Mouse (Mus musculus) left cerebral cortex, postnatal 25 days (tissue): ENCODE results near the gene Notch1. TPM values are rescaled to one million over a fixed set of nuclear protein-coding genes. Genes with fewer than 3 reads are reported as not detected.

Experiments used
- DNase-seq, 2 experiments: peaks; one replicate each; pipeline ENCODE4 v3.0.0; 2022; ENCODE audit warnings: low spot score in 2 of 2, mixed read lengths in 1 of 2
- intact Hi-C: fragments of 180-260 bp; cut with DNase I; formaldehyde crosslinking; loops from one replicate; pipeline ENCODE4 v1.15.1; 2025
- total RNA-seq, 2 experiments: library from RNA; stranded (reverse); gene quantifications; 2 replicates each; pipeline ENCODE4 v1.2.3; 2021

The Notch1 gene
- total RNA-seq, 2 experiments from 2014 or later = 17.4 to 28.9 TPM

DNA sequence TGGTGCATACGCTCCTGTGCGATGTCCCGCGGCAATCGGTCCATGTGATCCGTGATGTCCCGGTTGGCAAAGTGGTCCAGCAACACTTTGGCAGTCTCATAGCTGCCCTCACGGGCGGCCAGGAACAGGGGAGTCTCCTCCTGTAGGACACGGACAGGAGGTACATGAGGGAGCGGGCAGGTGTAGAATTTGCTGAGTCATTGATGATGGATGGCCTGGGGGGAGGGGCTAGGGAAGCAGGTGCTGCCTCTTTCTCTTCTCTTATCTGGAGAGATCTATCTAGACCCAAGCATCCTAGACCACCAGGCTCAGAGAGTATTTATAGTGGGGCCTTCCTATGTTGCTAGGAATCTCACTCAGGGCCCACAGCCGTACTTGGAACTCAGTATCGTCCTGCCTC is 55.6 kb downstream of the Notch1 start:
- intact Hi-C loops = no loop called here
- DNase-seq = no peak

DNA sequence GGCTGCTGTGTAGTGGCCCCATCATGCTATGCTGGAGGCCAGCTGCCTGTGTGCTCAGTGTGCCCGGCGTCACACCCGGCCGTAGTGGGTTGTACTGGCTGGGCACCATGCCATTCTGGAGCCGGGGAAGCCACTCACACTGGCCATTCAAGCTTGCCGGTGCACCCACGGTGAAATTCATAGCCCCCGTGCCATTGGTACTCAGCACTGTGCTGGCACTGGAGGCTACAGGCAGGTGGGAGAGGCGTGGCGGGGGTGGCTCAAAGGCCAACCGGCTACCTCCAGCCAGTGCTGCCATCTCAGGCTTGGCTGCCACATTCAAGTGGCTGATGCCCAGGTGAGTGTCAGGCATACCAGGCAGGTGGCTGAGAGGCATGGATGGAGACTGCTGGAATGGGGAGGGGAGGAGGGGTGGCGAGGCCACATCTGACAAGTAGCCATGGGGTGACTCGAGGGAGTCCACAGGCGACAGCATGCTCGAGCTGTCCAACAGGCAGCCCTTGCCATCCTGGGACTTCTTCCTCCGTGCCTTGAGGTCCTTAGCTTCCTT is 56.3 kb downstream of the Notch1 start:
- DNase-seq = no peak
- intact Hi-C loops = no loop called here

DNA sequence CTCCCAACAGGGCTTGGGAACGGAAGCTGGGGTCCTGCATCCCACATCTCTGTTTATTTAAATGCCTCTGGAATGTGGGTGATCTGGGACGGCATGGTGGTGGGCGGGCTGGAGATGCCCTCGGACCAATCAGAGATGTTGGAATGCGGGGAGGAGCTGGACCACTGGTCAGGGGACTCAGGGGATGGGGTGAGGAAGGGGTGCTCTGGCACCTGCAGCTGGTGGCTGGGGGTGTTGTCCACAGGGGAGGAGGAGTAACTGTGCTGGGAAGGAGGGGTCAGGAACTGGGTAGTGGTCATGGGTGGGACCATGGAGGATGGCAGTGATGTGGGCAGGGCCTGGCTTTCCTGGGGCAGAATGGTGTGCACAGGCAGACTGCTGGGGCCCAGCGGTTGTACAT is 57.0 kb downstream of the Notch1 start:
- intact Hi-C loops = no loop called here

DNA sequence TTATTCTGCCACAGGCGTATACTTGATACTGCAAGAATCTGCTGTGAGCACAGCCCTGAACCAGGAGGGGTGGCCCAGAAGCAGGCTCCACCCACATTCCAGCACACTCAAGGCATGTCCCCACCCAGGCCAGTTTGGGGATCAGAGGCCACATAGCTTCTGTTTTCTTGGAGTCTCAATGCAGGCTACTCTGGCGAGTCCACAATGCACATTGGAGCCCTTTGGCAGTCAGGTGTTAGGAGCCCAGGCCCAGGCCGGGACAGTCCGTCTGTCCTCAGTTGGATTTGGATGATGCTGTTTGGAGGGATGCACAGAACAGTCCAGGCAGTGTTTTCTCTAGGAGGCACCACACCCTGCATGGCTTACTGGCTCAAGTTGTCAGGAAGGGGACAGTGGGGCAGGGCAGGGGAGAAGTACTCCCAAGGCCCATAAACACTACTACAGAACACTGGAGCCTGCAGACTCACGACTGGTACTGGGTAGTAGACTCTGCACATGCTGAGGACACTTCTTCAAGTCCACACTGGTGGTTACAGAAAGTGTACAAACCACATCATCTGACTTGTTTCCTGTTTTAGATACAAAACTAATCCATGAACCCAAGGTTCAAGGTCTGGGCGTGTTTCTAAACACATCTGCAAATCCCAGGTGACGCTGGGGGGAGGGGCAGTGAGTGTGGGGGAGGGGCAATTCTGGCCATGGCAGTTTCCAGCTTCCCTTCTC is 57.9 kb downstream of the Notch1 start:
- DNase-seq = no peak
- intact Hi-C loops = no loop called here

More for the DNA sequence above, 57.0 kb downstream of the Notch1 start:
- DNase-seq = no peak

DNA sequence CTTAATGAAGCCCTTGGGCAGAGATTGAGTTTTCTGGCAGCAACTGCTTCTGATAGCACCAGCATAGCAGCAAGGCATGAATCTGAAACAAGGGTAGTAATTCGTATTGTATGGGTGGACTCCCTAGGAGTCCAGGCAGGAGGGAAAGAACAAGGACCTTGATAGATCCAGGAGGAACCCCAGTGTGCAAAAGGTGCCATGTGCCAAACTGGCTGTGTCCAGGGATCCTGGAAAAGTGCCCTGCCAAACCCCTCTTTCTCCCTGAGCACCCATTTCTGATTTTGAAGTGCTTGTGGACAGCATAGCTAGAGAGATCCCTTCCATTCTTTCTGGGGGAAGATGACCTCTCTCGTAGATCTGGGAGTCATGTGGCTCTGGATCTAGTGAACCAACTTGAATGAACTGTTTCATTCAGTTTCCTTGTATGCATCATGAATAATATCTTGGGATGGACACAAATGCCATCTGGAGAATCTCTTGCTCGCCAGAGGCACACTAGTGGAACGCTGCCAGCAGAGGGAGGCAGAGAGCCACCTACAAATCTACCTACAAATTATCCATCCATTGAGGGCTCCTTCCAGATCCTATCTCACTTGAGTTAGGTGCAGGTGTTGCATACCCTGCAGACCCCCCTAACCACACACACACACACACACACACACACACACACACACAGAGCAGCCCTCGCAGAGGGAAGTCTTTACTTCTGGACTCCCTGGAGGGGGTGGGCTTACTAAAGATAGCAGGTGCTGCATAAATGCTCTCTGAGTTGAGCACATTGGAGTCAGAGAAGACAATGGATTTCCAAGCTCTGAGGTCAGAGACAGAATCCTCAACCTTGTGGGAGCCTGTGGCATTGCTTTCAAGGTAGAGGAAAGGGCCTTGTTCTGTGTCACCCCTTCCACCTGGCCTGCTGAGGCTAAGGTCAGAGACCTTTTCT is 67.1 kb downstream of the Notch1 start:
- peak; percentile 85 for DNase-seq
- intact Hi-C loops = loop anchor here (1.0 to 10.0 kb wide), 4 partner anchors 112 to 465 kb away; partner anchors contain the start of genes Fam69b, Med22, Rpl7a and Surf1

DNA sequence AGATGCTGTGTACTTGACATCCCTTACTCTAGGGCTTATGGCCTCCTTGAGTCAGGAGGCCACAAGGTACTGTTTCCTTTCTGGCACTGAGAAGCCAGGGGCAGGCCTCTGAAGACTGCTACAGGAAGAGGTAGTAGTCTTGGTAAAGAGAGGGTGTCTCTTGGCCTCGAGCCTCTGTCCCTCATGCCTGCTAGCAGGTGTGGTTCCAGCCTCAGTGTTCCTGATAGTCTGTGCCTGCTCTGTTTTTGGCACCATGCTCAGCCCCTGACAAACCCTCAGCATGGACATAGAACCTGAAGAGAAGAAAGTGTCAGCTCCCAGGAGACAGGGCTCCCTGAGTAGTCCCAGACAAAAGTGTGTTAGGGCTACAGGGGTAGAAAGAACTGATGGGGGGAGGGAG is 69.0 kb downstream of the Notch1 start:
- intact Hi-C loops = loop anchor here (5.0 to 10.0 kb wide), 2 partner anchors 180 to 467 kb away; partner anchors contain the start of genes Fam69b, Med22, Rpl7a and Surf1
- no peak for DNase-seq

DNA sequence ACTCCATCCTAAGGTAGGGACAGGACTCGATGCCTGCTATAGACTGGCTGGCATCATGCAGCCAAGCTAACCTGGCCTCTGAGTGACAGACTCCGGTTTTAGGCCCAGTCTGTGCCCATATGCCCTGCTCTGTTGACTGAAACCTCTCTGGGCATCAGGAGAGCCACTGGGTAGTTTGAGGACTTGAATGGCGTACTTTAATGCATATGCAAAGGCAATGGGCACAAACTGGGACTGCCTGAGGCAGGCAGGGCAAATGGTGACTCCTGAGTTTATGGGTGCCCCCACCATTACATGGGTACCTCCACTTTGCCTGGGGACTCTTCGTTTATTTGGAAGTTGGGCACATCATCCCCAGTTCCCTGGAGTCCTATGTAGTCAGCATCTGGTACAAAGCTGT is 69.8 kb downstream of the Notch1 start:
- intact Hi-C loops = loop anchor here (5.0 to 10.0 kb wide), 2 partner anchors 181 to 468 kb away; partner anchors contain the start of genes Fam69b, Med22, Rpl7a and Surf1
- no peak for DNase-seq

DNA sequence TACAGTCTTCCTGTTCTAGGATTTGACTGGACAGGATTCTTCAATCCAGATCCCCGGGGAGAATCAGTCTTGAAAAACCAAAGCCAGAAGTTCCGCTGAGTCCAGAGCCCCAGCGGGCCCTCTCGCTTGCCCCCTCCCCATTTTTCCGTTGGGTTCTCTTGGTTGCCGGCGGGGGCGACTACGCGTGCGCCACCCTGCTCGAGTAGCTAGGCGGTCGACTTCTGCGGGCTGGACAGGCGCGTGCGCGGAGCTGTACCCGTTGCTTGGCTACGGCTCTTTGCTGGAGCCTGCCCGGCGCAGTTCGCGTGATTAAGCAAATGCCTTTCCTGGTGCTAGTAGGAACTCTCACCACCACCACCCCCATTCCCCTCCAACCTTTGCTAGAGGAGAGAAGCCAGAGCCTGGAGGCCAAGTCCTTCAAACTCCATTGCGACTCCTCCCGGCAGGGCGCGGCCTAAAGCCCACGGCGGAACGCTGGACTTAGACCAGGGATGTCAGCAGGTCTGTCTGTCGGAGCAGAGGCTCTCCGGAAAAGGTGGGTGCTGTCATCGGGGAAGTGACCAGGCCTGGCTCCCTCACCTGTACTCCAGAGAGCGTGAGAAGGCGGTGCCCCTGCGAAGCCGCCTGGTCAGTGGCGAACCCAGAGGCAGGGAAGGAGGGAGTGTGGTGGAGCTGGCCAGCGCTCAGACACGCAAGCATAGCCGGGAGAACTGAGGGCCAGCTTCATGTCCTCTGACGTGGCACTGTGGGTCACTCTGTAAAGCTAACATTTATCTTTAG is 70.6 kb downstream of the Notch1 start:
- intact Hi-C loops = loop anchor here (5.0 to 10.0 kb wide), 2 partner anchors 181 to 469 kb away; partner anchors contain the start of genes Fam69b, Med22, Rpl7a and Surf1
- DNase-seq = peak; percentile 97

DNA sequence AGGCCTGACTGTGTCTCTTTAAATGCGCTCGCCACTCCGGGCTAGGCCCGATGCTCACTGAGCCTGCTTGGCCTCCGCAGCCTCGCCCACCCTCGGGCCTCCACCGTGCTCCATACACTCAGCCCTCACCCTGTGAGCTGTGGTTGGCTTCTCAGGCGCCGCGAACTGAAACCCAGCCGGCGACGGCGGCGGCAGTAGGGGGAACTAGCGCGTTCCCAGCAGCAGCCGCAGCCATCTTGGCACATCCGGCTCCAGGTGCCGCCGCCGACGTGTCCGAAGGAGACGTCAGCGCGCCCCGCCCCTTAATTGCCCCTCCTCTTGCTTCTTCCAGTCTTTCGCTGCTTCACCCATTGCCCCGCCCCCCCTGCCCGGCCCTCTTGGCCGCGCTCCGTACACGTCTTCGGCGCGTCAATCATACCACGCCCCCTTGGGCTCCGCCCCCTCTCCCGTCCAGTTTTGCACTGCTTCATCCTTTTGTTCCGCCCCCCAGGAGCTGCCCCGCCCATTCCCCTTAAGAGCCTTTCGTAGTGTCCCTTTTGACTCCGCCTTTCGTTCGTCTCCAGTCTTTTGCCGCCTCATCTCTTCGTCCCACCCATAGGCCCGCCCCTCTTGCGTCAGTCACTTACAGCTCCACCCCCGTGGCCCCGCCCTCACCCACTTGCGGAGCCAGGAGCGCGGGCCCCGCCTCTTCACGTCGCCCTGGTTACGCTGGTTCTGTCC is 71.4 kb downstream of the Notch1 start, which contains the start of gene Sec16a:
Gene Sec16a, minus strand, starts transcription at position 271 of the 720 bp plus-strand sequence.
- DNase-seq = peak; percentile 99 to 100
- intact Hi-C loops = loop anchor here (5.0 to 10.0 kb wide), 3 partner anchors 118 to 470 kb away; partner anchors contain the start of genes Fam69b, Med22, Rpl7a and Surf1

DNA sequence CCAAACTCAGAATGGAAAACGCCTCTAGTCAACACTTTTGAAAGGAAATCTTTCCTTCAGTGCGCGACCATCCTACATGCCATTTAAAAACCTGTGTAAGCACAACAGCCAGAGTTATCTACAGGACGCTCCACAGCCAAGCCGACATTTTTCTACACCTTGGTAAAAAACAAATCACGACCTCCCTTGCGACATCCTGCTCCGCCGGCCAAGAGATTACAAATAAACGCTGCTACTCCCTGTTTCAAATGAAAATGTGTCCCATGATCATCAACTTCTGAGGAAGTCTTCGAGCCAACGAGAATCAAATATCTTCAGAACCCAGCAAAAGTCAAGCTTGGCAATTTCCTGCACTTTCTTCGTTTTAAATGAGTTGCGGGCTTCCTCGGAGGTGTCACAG is 72.1 kb downstream of the Notch1 start:
- intact Hi-C loops = loop anchor here (5.0 to 10.0 kb wide), 2 partner anchors 117 to 470 kb away; partner anchors contain the start of genes Med22, Rpl7a, Surf1 and Surf2
- no peak for DNase-seq

DNA sequence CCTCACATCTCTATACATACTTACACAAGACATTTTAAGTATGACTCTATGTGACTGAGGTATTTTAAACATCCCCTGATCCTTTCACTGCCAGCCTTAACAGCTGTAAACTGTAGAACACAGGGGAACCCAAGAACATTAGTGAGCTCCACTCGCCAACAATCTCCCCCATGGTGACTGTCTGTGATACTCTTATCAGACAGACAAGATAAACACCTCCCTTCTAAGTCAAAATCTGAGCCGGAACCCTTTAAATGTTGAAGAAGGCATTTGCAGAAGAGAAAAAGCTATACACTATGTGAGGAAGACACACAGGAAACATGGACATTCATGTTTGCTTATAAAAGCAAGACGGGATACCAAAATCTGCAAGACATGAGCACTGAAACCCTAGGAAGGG is 72.6 kb downstream of the Notch1 start:
- intact Hi-C loops = loop anchor here (5.0 to 10.0 kb wide), 2 partner anchors 117 to 471 kb away; partner anchors contain the start of genes Med22, Rpl7a, Surf1 and Surf2
- no peak for DNase-seq

DNA sequence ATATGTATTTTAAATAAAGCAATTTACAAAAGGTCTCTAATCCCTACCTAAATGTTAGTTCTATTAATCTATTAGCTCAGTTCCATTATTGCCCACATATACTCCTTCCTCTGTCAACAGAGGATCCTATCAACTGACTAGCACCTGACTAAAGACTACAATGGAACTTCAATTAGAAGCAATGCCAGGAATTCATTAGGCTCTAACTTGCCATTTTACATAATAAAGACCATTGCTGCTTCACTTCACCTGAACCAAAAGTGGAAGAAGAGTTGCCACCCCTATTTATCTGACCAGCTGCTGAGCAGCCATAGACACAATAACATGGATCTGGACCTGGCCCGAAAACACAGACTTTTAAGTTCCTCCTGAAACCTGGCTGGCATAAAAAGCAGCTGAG is 73.6 kb downstream of the Notch1 start:
- no peak for DNase-seq
- intact Hi-C loops = loop anchor here (5.0 to 10.0 kb wide), 2 partner anchors 116 to 472 kb away; partner anchors contain the start of genes Med22, Rpl7a, Surf1 and Surf2

DNA sequence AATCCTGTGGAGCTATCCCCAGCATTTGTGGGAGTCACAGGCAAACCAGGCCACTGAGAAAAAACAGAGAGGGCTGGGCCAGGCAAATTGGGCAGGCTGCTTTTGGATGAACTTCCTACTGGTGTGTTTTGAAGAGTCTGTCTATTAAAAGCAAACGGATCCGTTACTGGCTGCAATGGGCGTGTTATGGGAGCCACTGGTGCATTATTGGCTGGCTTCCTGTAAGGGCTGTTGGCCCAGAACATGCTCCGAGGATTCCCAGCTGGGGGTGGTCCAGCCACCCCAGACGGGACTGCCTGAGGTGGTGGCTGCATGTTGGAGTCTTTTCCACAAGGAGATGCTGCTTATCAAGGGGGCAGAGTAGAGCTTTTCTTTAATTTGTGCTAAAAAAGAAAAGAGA is 74.8 kb downstream of the Notch1 start:
- intact Hi-C loops = loop anchor here (5.0 to 10.0 kb wide), 2 partner anchors 114 to 473 kb away; partner anchors contain the start of genes Med22, Rpl7a, Surf1 and Surf2

DNA sequence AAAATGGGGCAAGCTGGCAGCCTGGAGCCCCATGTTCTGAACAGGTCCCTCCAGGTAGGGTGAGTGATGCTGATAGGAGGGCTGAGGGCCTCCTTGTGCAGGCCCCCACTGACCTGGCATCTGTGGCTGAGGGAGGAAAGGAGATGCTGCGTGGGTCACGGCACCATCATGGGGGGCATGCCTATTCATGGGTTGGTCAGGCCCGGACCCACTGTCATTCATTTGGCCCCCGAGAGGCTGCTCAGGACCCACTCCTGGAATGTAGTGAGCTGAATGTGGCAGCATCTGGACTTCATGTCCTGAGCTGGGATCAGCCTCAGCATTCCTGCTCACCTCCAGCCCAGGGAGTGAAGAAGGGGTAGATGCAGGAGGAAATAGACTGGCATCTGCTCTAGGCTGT is 75.2 kb downstream of the Notch1 start:
- intact Hi-C loops = loop anchor here (5.0 to 10.0 kb wide), 2 partner anchors 114 to 474 kb away; partner anchors contain the start of genes Med22, Rpl7a, Surf1 and Surf2
- DNase-seq = no peak

More for the DNA sequence above, 74.8 kb downstream of the Notch1 start:
- no peak for DNase-seq

DNA sequence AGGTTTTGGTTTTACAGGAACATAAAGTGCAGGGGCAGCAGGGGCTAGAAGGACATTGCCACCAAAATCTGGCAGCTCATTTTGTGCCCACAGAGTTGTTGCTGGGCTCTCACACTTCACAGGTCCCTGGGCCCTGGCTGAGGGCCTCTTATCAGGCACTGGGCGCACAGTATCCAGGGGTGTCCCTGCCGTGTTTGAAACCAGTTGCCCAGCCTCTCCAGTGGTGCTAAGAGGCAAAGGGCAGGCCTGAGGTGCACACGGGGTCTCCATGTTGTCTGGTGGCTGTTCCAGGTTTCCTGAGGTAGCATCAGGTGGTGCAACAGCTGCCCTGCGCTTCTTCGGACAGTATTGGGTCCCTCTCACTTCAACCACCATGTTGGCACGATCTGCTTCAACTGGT is 76.8 kb downstream of the Notch1 start:
- no peak for DNase-seq
- intact Hi-C loops = loop anchor here (5.0 to 10.0 kb wide), 2 partner anchors 112 to 475 kb away; partner anchors contain the start of genes Med22, Rpl7a, Surf1 and Surf2

DNA sequence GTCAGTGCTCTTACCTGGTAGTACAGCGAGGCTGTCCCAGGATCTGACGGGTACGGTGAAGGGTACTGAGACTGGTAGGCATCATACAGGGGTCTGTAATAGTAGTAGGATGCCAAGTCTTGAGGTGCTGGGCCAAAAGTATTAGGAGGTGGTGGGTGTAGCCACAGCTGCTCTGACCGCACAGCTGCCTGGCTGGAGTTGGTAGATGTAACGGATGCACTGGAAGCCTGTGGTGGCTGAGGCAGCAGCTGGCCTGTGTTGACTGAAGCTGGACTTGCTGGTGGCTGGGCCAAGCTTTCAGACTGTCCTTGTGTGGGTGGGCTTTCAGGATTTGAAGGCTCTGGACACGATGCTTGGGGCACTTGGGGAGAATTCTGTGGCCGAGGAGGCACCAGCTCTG is 78.1 kb downstream of the Notch1 start:
- intact Hi-C loops = no loop called here
- no peak for DNase-seq

DNA sequence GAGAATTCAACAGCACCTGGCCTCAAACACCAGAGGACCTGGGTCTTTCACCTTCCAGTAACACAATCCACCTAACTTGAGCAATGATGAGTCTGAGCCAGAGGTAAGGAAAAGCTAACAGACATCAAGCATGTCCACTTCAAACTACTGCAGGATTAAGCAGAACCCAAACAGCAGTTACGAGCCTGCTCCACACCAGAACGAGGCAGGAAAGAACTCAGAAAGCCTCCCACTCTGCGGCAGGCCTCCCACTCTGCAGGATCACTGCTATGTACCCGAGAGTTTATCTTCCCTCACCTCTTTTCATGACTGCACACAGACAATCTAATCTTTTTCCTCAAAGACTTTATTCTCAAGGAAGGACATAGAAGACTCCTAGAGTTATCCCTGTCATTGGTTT is 79.2 kb downstream of the Notch1 start:
- intact Hi-C loops = no loop called here
- peak; percentile 58 to 73 for DNase-seq
